Mouse (Mus musculus) MEL (cell line): ENCODE measurements around the gene 1810013L24Rik. TPM values are rescaled to one million over a fixed set of nuclear protein-coding genes. Genes with fewer than 3 reads are reported as not detected.

ENCODE experiments used
- DNase-seq: peaks from one replicate; pipeline ENCODE4 v3.0.0; 2011; ENCODE audit warnings: low read depth, low spot score
- H3K27ac ChIP-seq: 2 replicates; pipeline ENCODE4 v1.5.1; 2012; ENCODE audit warnings: low read depth, mild to moderate bottlenecking, control low read depth, low read length, moderate library complexity; ENCODE audit not compliant: control insufficient read depth
- H3K27me3 ChIP-seq, 2 experiments: fragments of 150-350 bp in 1 of 2; sonication (generic) in 1 of 2; 2 replicates each; pipeline ENCODE4 v1.6.1; 2012; ENCODE audit warnings: low read length in 2 of 2, mild to moderate bottlenecking in 2 of 2, improper control_type of control experiment in 1 of 2, moderate library complexity in 1 of 2; ENCODE audit not compliant: insufficient read depth in 2 of 2, control insufficient read depth in 1 of 2
- H3K36me3 ChIP-seq, 2 experiments: 2 replicates each; pipeline ENCODE4 v1.6.1; 2012 to 2014; ENCODE audit warnings: low read length in 2 of 2, improper control_type of control experiment in 1 of 2, inconsistent platforms in 1 of 2, mild to moderate bottlenecking in 1 of 2; ENCODE audit not compliant: insufficient read depth in 2 of 2, control insufficient read depth in 1 of 2
- H3K4me1 ChIP-seq, 2 experiments: fragments of 150-350 bp in 1 of 2; sonication (generic) in 1 of 2; 2 replicates each; pipeline ENCODE4 v1.6.1; 2012; ENCODE audit warnings: low read length in 2 of 2, improper control_type of control experiment in 1 of 2, mild to moderate bottlenecking in 1 of 2; ENCODE audit not compliant: insufficient read depth in 2 of 2, control insufficient read depth in 1 of 2
- H3K4me3 ChIP-seq, 2 experiments: fragments of 150-350 bp in 1 of 2; sonication (generic) in 1 of 2; 2 replicates each; pipeline ENCODE4 v1.5.1; 2012; ENCODE audit warnings: low read depth in 2 of 2, low read length in 2 of 2, mild to moderate bottlenecking in 2 of 2, moderate library complexity in 2 of 2, control low read depth in 1 of 2, improper control_type of control experiment in 1 of 2; ENCODE audit not compliant: control insufficient read depth in 1 of 2, insufficient read depth in 1 of 2
- H3K79me2 ChIP-seq: 2 replicates; pipeline ENCODE4 v1.6.1; 2012; ENCODE audit warnings: mild to moderate bottlenecking, low read length, moderate library complexity; ENCODE audit not compliant: control insufficient read depth, poor library complexity, insufficient read depth
- H3K9ac ChIP-seq: 2 replicates; pipeline ENCODE4 v1.6.1; 2012; ENCODE audit warnings: low read depth, mild to moderate bottlenecking, control low read depth, low read length, moderate library complexity; ENCODE audit not compliant: control insufficient read depth, poor library complexity, severe bottlenecking
- H3K9me3 ChIP-seq: fragments of 150-350 bp; sonication (generic); replicated peaks from 2 replicates; pipeline ENCODE4 v1.6.1; 2012; ENCODE audit warnings: mild to moderate bottlenecking, low read length, improper control_type of control experiment, moderate library complexity; ENCODE audit not compliant: insufficient read depth
- CHD1 ChIP-seq: IDR thresholded peaks from 2 replicates; pipeline ENCODE4 v1.6.1; 2012; ENCODE audit warnings: low read depth, mild to moderate bottlenecking, inconsistent platforms, low read length, improper control_type of control experiment
- CHD2 ChIP-seq: IDR thresholded peaks from 2 replicates; pipeline ENCODE4 v1.6.1; 2011; ENCODE audit warnings: low read length, improper control_type of control experiment
- CTCF ChIP-seq, 3 experiments: IDR thresholded peaks in 2 of 3; conservative IDR thresholded peaks in 1 of 3; 2 replicates each; pipeline ENCODE4 v1.5.1; 2011 to 2012; ENCODE audit warnings: low read length in 3 of 3, low read depth in 2 of 3, mild to moderate bottlenecking in 2 of 3, improper control_type of control experiment in 1 of 3, inconsistent platforms in 1 of 3, mixed read lengths in 1 of 3, moderate library complexity in 1 of 3; ENCODE audit not compliant: control insufficient read depth in 1 of 3, insufficient read depth in 1 of 3, poor library complexity in 1 of 3, severe bottlenecking in 1 of 3
- E2F4 ChIP-seq: IDR thresholded peaks from 2 replicates; pipeline ENCODE4 v1.6.1; 2011; ENCODE audit warnings: low read depth, low read length, improper control_type of control experiment, borderline replicate concordance
- ELF1 ChIP-seq: IDR thresholded peaks from 2 replicates; pipeline ENCODE4 v1.6.1; 2014; ENCODE audit warnings: low read depth, mild to moderate bottlenecking, inconsistent platforms, low read length, improper control_type of control experiment, moderate library complexity
- ETS1 ChIP-seq: IDR thresholded peaks from 2 replicates; pipeline ENCODE4 v1.6.1; 2012; ENCODE audit warnings: low read depth, mild to moderate bottlenecking, inconsistent platforms, low read length, improper control_type of control experiment, moderate library complexity
- GATA1 ChIP-seq: IDR thresholded peaks from 2 replicates; pipeline ENCODE4 v1.6.1; 2011; ENCODE audit warnings: low read depth, low read length, improper control_type of control experiment
- JUND ChIP-seq: IDR thresholded peaks from 2 replicates; pipeline ENCODE4 v1.6.1; 2011; ENCODE audit warnings: low read depth, mild to moderate bottlenecking, improper control_type of control experiment, low read length
- MAFK ChIP-seq: IDR thresholded peaks from 2 replicates; pipeline ENCODE4 v1.6.1; 2011; ENCODE audit warnings: low read depth, mild to moderate bottlenecking, low read length, improper control_type of control experiment, borderline replicate concordance
- MAX ChIP-seq: IDR thresholded peaks from 2 replicates; pipeline ENCODE4 v1.6.1; 2011; ENCODE audit warnings: low read length, improper control_type of control experiment
- MAZ ChIP-seq: IDR thresholded peaks from 2 replicates; pipeline ENCODE4 v1.6.1; 2012; ENCODE audit warnings: low read depth, mild to moderate bottlenecking, inconsistent platforms, low read length, improper control_type of control experiment
- MEF2A ChIP-seq: IDR thresholded peaks from 2 replicates; pipeline ENCODE4 v1.6.1; 2014; ENCODE audit warnings: low read depth, mild to moderate bottlenecking, inconsistent platforms, low read length, improper control_type of control experiment; ENCODE audit not compliant: poor library complexity, insufficient replicate concordance, severe bottlenecking; ENCODE audit errors: extremely low read depth
- MYC ChIP-seq: IDR thresholded peaks from 2 replicates; pipeline ENCODE4 v1.6.1; 2011; ENCODE audit warnings: low read depth, mild to moderate bottlenecking, low read length, improper control_type of control experiment, moderate library complexity
- NRF1 ChIP-seq: IDR thresholded peaks from 2 replicates; pipeline ENCODE4 v1.6.1; 2014; ENCODE audit warnings: low read depth, mild to moderate bottlenecking, inconsistent platforms, low read length, improper control_type of control experiment, moderate library complexity; ENCODE audit not compliant: poor library complexity, insufficient read depth, severe bottlenecking
- POLR2AphosphoS2 ChIP-seq: IDR thresholded peaks from 2 replicates; pipeline ENCODE4 v1.6.1; 2011; ENCODE audit warnings: low read length, improper control_type of control experiment
- RAD21 ChIP-seq: IDR thresholded peaks from 2 replicates; pipeline ENCODE4 v1.6.1; 2011; ENCODE audit warnings: mild to moderate bottlenecking, low read depth, low read length, improper control_type of control experiment
- SIN3A ChIP-seq: IDR thresholded peaks from 2 replicates; pipeline ENCODE4 v1.6.1; 2012; ENCODE audit warnings: low read length, improper control_type of control experiment, inconsistent platforms
- SMC3 ChIP-seq: IDR thresholded peaks from 2 replicates; pipeline ENCODE4 v1.6.1; 2011; ENCODE audit warnings: low read depth, low read length, improper control_type of control experiment
- TAL1 ChIP-seq: IDR thresholded peaks from 2 replicates; pipeline ENCODE4 v1.6.1; 2012; ENCODE audit warnings: mild to moderate bottlenecking, inconsistent platforms, low read length, moderate library complexity, mixed read lengths
- TCF12 ChIP-seq: IDR thresholded peaks from 2 replicates; pipeline ENCODE4 v1.6.1; 2014; ENCODE audit warnings: low read depth, mild to moderate bottlenecking, inconsistent platforms, low read length, improper control_type of control experiment, moderate library complexity
- USF1 ChIP-seq: IDR thresholded peaks from 2 replicates; pipeline ENCODE4 v1.6.1; 2014; ENCODE audit warnings: low read depth, mild to moderate bottlenecking, inconsistent platforms, low read length, improper control_type of control experiment, moderate library complexity
- USF2 ChIP-seq, 2 experiments: IDR thresholded peaks; 2 replicates each; pipeline ENCODE4 v1.6.1; 2011 to 2012; ENCODE audit warnings: improper control_type of control experiment in 2 of 2, low read length in 2 of 2, borderline replicate concordance in 1 of 2, inconsistent platforms in 1 of 2, low read depth in 1 of 2, mild to moderate bottlenecking in 1 of 2; ENCODE audit not compliant: insufficient read depth in 1 of 2
- ZC3H11A ChIP-seq: IDR thresholded peaks from 2 replicates; pipeline ENCODE4 v1.6.1; 2012; ENCODE audit warnings: low read depth, mild to moderate bottlenecking, inconsistent platforms, low read length, improper control_type of control experiment
- ZNF384 ChIP-seq: IDR thresholded peaks from 2 replicates; pipeline ENCODE4 v1.6.1; 2012; ENCODE audit warnings: low read depth, mild to moderate bottlenecking, inconsistent platforms, low read length, improper control_type of control experiment
- polyA plus RNA-seq, 2 experiments: library from polyadenylated mRNA; stranded (reverse) in 1 of 2; unstranded in 1 of 2; fragments of >175 nt in 1 of 2; fragments of >200 nt in 1 of 2; gene quantifications; 2 replicates each; pipeline versions ENCODE4 v1.2.1 to v1.2.4; 2012; ENCODE audit warnings: low replicate concordance in 2 of 2, low read depth in 1 of 2; ENCODE audit not compliant: insufficient read length in 2 of 2, insufficient read depth in 1 of 2, missing spikeins in 1 of 2
- total RNA-seq: library from RNA; depleted of rRNA; stranded (reverse); fragments of 300-350 nt; gene quantifications from 2 replicates; pipeline ENCODE4 v1.2.3, GENCODE M21; 2012

1810013L24Rik gene
- total and polyA plus RNA-seq, 3 experiments, result 27.6 to 154 (median 29.9) TPM

DNA sequence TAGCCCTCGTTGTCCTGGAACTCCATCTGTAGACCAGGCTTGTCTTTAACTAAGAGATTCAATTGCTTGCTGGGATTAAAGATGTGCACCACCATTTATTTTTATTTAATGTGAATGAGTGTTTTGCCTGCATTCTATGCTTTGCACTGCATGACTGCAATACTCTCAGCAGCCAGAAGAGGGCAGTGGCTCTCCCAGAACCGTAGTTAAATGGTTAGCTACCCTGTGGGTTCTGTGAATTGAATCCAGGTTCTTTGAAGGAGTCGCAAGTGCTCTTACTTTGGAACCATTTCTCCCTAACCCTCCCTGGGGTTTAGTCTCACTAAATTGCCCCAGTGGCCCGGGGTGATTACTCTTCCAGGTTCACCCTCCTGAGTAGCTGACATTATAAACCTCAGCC is 23.2 kb upstream of the 1810013L24Rik start:
- TF ChIP-seq TAL1 (no peak), TCF12 (no peak), NRF1 (no peak), SIN3A (no peak), E2F4 (no peak), ZNF384 (no peak), MAZ (no peak), MAFK (no peak), ZC3H11A (peak; percentile 77), MEF2A (no peak), SMC3 (peak; percentile 87), CHD2 (no peak), USF2 (IDR thresholded peaks at IDR 0.05; ENCODE audit: borderline replicate concordance in 1 of 2, insufficient read depth in 1 of 2, low read depth in 1 of 2, low read length in 2 of 2) (no peak), RAD21 (peak; percentile 65), MAX (no peak), GATA1 (no peak), CTCF (IDR thresholded peaks at IDR 0.05 in 2 of 3, conservative IDR thresholded peaks at IDR 0.05 in 1 of 3; ENCODE audit: control insufficient read depth in 1 of 3, insufficient read depth in 1 of 3, low read depth in 2 of 3, low read length in 3 of 3, poor library complexity in 1 of 3, severe bottlenecking in 1 of 3) (peak; percentile 83 to 98 (median 83)), POLR2AphosphoS2 (no peak), ELF1 (no peak), ETS1 (no peak), MYC (no peak), USF1 (no peak), CHD1 (no peak), JUND (no peak)
- peak; percentile 80 for DNase-seq
- Histone ChIP-seq H3K4me1 (peaks cover 3 to 12% of the 10 kb centered on the region in 2 experiments), H3K9me3 (no peaks in the 10 kb centered on the region), H3K27ac (no peak overlapping the region), H3K4me3 (no peak overlapping the region), H3K27me3 (no peaks in the 10 kb centered on the region), H3K36me3 (peaks cover 0 to 10% of the 10 kb centered on the region in 2 experiments; a peak in 2 of 4 replicates), H3K9ac (no peak overlapping the region), H3K79me2 (no peaks in the 10 kb centered on the region)
